Comparison of ENCODE assay signal across 13 mouse cellular contexts in genomic region chr7:84328770-84329169, GRCm38 (mm10).
A peak's percentile ranks its signal among the peaks of the same experiment; 100 is the strongest.
DNase-seq lines count a peak whose midpoint lies in the region; ATAC-seq lines count a peak whose summit lies in the region.
"Had no signal": no experiment of that assay in that cellular context is flagged by ENCODE, and none has a peak within 500 bp of the region (broad histone marks: within the 10 kb centered on the region; RNA-seq: fewer than 3 reads in every experiment).

No protein-coding gene starts in this region.

- peak overlapping the region; percentile 52; the same call in 1 of the 2 replicates for H3K27ac ChIP-seq in heart, embryonic 10.5 days
- H3K27ac ChIP-seq in midbrain, embryonic 12.5 days (replicated peaks) = 0 out of 2 replicates have a peak overlapping the region, but pooled peaks have one; percentile 16
- no peak overlapping the region for H3K27ac ChIP-seq in midbrain, embryonic 11.5 days (ENCODE audit: low read depth, low read length)
- H3K27ac ChIP-seq in forebrain, embryonic 16.5 days (ENCODE audit: low read length) = peak overlapping the region; percentile 78
- H3K27ac ChIP-seq: neural tube, embryonic 12.5 days; stomach, embryonic 15.5 days had no signal

- peak; percentile 4; the same call in 1 of the 2 replicates for ATAC-seq in midbrain, embryonic 12.5 days (ENCODE audit: low FRiP score, low read depth)
- ATAC-seq in midbrain, embryonic 11.5 days (ENCODE audit: low FRiP score) = no peak
- peak; percentile 86 for ATAC-seq in forebrain, embryonic 16.5 days

- intact Hi-C loops in left cerebral cortex, postnatal 25 days (cut with DNase I) = no loop called here

- H3K4me1 ChIP-seq in heart, embryonic 10.5 days = peaks cover 28% of the 10 kb centered on the region
- peaks cover 24% of the 10 kb centered on the region for H3K4me1 ChIP-seq in midbrain, embryonic 12.5 days
- H3K4me1 ChIP-seq in midbrain, embryonic 11.5 days (ENCODE audit: control insufficient read depth, insufficient read depth, low read length) = no peaks in the 10 kb centered on the region
- peaks cover 35% of the 10 kb centered on the region for H3K4me1 ChIP-seq in forebrain, embryonic 16.5 days (replicated peaks; ENCODE audit: control insufficient read depth, insufficient read depth, low read length)
- H3K4me1 ChIP-seq: stomach, embryonic 15.5 days had no signal

- no peak overlapping the region for H3K4me3 ChIP-seq in heart, embryonic 10.5 days
- no peak overlapping the region for H3K4me3 ChIP-seq in midbrain, embryonic 12.5 days
- H3K4me3 ChIP-seq in midbrain, embryonic 11.5 days (ENCODE audit: low read depth, low read length) = no peak overlapping the region
- H3K4me3 ChIP-seq in forebrain, embryonic 16.5 days (replicated peaks; ENCODE audit: low read length) = no peak overlapping the region
- H3K4me3 ChIP-seq: neural tube, embryonic 12.5 days; stomach, embryonic 15.5 days had no signal

- WGBS in heart, embryonic 10.5 days = 31% methylated on average over 1 of the region's 1 CpGs
- 73% methylated on average over 1 of the region's 1 CpGs for WGBS in midbrain, embryonic 12.5 days
- 65% methylated on average over 1 of the region's 1 CpGs for WGBS in midbrain, embryonic 11.5 days
- WGBS in forebrain, embryonic 16.5 days = 29% methylated on average over 1 of the region's 1 CpGs

- H3K9ac ChIP-seq in midbrain, embryonic 12.5 days (replicated peaks) = no peak overlapping the region
- no peak overlapping the region for H3K9ac ChIP-seq in midbrain, embryonic 11.5 days (ENCODE audit: low read length)
- H3K9ac ChIP-seq in forebrain, embryonic 16.5 days (replicated peaks; ENCODE audit: low read depth, low read length) = no peak overlapping the region
- H3K9ac ChIP-seq: neural tube, embryonic 12.5 days; stomach, embryonic 15.5 days had no signal

- H3K36me3 ChIP-seq in heart, embryonic 10.5 days = no peaks in the 10 kb centered on the region
- peaks cover 50% of the 10 kb centered on the region for H3K36me3 ChIP-seq in midbrain, embryonic 12.5 days
- H3K36me3 ChIP-seq in midbrain, embryonic 11.5 days (ENCODE audit: control insufficient read depth, insufficient read depth, low read length) = no peaks in the 10 kb centered on the region
- H3K36me3 ChIP-seq in forebrain, embryonic 16.5 days (ENCODE audit: control insufficient read depth, insufficient read depth) = no peaks in the 10 kb centered on the region
- H3K36me3 ChIP-seq: stomach, embryonic 15.5 days had no signal

- no peak overlapping the region for H3K4me2 ChIP-seq in midbrain, embryonic 12.5 days (replicated peaks)
- no peak overlapping the region for H3K4me2 ChIP-seq in midbrain, embryonic 11.5 days
- no peak overlapping the region for H3K4me2 ChIP-seq in forebrain, embryonic 16.5 days (ENCODE audit: low read length)
- H3K4me2 ChIP-seq: neural tube, embryonic 12.5 days; stomach, embryonic 15.5 days had no signal

- H3K27me3 ChIP-seq in heart, embryonic 10.5 days (ENCODE audit: insufficient read depth, poor library complexity, severe bottlenecking) = no peaks in the 10 kb centered on the region
- no peaks in the 10 kb centered on the region for H3K27me3 ChIP-seq in midbrain, embryonic 12.5 days
- H3K27me3 ChIP-seq in midbrain, embryonic 11.5 days (ENCODE audit: control insufficient read depth, insufficient read depth, low read length) = no peaks in the 10 kb centered on the region
- no peaks in the 10 kb centered on the region for H3K27me3 ChIP-seq in forebrain, embryonic 16.5 days (replicated peaks; ENCODE audit: control insufficient read depth, insufficient read depth, low read length)
- H3K27me3 ChIP-seq: neural tube, embryonic 12.5 days; stomach, embryonic 15.5 days had no signal

- DNase-seq in heart, embryonic 10.5 days (ENCODE audit: low spot score) = no peak
- DNase-seq in heart, adult 11 months = no peak
- no peak for DNase-seq in midbrain, embryonic 11.5 days (ENCODE audit: low spot score, missing footprints)
- DNase-seq in retina, embryonic 14.5 days (ENCODE audit: low spot score) = peak; percentile 5
- no peak for DNase-seq in natural killer cell, adult 2 months (ENCODE audit: low spot score in 2 of 2)
- DNase-seq in left cerebral cortex, postnatal 25 days (ENCODE audit: low spot score in 2 of 2) = no peak
- DNase-seq: cerebellum, adult 9-11 months; gastrocnemius, postnatal 36 days; liver had no signal

- no peaks in the 10 kb centered on the region for H3K9me3 ChIP-seq in heart, embryonic 10.5 days
- no peaks in the 10 kb centered on the region for H3K9me3 ChIP-seq in midbrain, embryonic 12.5 days
- no peaks in the 10 kb centered on the region for H3K9me3 ChIP-seq in midbrain, embryonic 11.5 days (ENCODE audit: control insufficient read depth, low read length)
- no peaks in the 10 kb centered on the region for H3K9me3 ChIP-seq in forebrain, embryonic 16.5 days (ENCODE audit: control insufficient read depth, low read length)
- H3K9me3 ChIP-seq: neural tube, embryonic 12.5 days; stomach, embryonic 15.5 days had no signal
